Mouse (Mus musculus): ENCODE measurements around the gene Serinc5. TPM values are rescaled to one million over a fixed set of nuclear protein-coding genes. Genes with fewer than 3 reads are reported as not detected.

Gene Serinc5
- polyA plus RNA-seq, 1 experiment from 2014 or later = 11.0 TPM

GRCm38 (mm10) chr13:92757972-92758585 lies 147.2 kb downstream of the Serinc5 start:
- Histone ChIP-seq H3K9ac (ENCODE audit: low read length) (no peak overlapping the region), H3K9me3 (ENCODE audit: control insufficient read depth, low read length) (no peaks in the 10 kb centered on the region), H3K27me3 (ENCODE audit: control insufficient read depth, insufficient read depth, low read length) (no peaks in the 10 kb centered on the region), H3K27ac (replicated peaks in 1 of 2; ENCODE audit: control insufficient read depth in 1 of 2, insufficient read depth in 1 of 2, low read depth in 2 of 2, low read length in 2 of 2) (peak overlapping the region; percentile 25 to 53), H3K4me3 (ENCODE audit: control insufficient read depth in 1 of 2, insufficient read depth in 1 of 2, low read depth in 1 of 2, low read length in 2 of 2) (no peak overlapping the region), H3K4me2 (ENCODE audit: low read length) (peak overlapping the region; percentile 28; the same call in 1 of the 2 replicates), H3K36me3 (ENCODE audit: control insufficient read depth, insufficient read depth, low read length) (0 out of 2 replicates have a peak, but pooled peaks cover 8% of the 10 kb centered on the region), H3K4me1 (ENCODE audit: control insufficient read depth in 2 of 2, insufficient read depth in 2 of 2, low read length in 2 of 2) (peaks cover 19% of the 10 kb centered on the region in 2 experiments)
- 14% methylated on average over 12 of the region's 12 CpGs for WGBS
- no peak for ATAC-seq (ENCODE audit: insufficient number of reproducible peaks, insufficient read depth, low FRiP score, low read depth)

- Histone ChIP-seq H3K36me3 (ENCODE audit: control insufficient read depth, insufficient read depth, low read length) (0 out of 2 replicates have a peak, but pooled peaks cover 5% of the 10 kb centered on the region), H3K4me1 (ENCODE audit: control insufficient read depth in 2 of 2, insufficient read depth in 2 of 2, low read length in 2 of 2) (peaks cover 19% of the 10 kb centered on the region in 2 experiments), H3K9ac (ENCODE audit: low read length) (no peak overlapping the region), H3K27me3 (ENCODE audit: control insufficient read depth, insufficient read depth, low read length) (no peaks in the 10 kb centered on the region), H3K4me3 (ENCODE audit: control insufficient read depth in 1 of 2, insufficient read depth in 1 of 2, low read depth in 1 of 2, low read length in 2 of 2) (no peak overlapping the region), H3K27ac (replicated peaks in 1 of 2; ENCODE audit: control insufficient read depth in 1 of 2, insufficient read depth in 1 of 2, low read depth in 2 of 2, low read length in 2 of 2) (peak overlapping the region; percentile 34 to 42; a peak in 3 of 4 replicates), H3K4me2 (ENCODE audit: low read length) (no peak overlapping the region), H3K9me3 (ENCODE audit: control insufficient read depth, low read length) (no peaks in the 10 kb centered on the region)
- no peak for ATAC-seq (ENCODE audit: insufficient number of reproducible peaks, insufficient read depth, low FRiP score, low read depth)
- WGBS = 40% methylated on average over 4 of the region's 4 CpGs
Measured at GRCm38 (mm10) chr13:92759096-92759495, 148.2 kb downstream of the Serinc5 start.

GRCm38 (mm10) chr13:92760519-92760918 lies 149.6 kb downstream of the Serinc5 start:
- WGBS = 90% methylated on average over 6 of the region's 6 CpGs
- no peak overlapping the region for H3K9ac ChIP-seq (ENCODE audit: low read length)
- H3K27me3 ChIP-seq (ENCODE audit: control insufficient read depth, insufficient read depth, low read length) = no peaks in the 10 kb centered on the region
- ATAC-seq (ENCODE audit: insufficient number of reproducible peaks, insufficient read depth, low FRiP score, low read depth) = no peak
- H3K9me3 ChIP-seq (ENCODE audit: control insufficient read depth, low read length) = no peaks in the 10 kb centered on the region
- H3K36me3 ChIP-seq (ENCODE audit: control insufficient read depth, insufficient read depth, low read length) = 0 out of 2 replicates have a peak, but pooled peaks cover 5% of the 10 kb centered on the region
- H3K4me3 ChIP-seq (ENCODE audit: control insufficient read depth in 1 of 2, insufficient read depth in 1 of 2, low read depth in 1 of 2, low read length in 2 of 2) = no peak overlapping the region
- peaks cover 19% of the 10 kb centered on the region in 2 experiments for H3K4me1 ChIP-seq (ENCODE audit: control insufficient read depth in 2 of 2, insufficient read depth in 2 of 2, low read length in 2 of 2)
- no peak overlapping the region for H3K27ac ChIP-seq (replicated peaks in 1 of 2; ENCODE audit: control insufficient read depth in 1 of 2, insufficient read depth in 1 of 2, low read depth in 2 of 2, low read length in 2 of 2)
- no peak overlapping the region for H3K4me2 ChIP-seq (ENCODE audit: low read length)

Other genes starting within 250 kb of the Serinc5 start
- 0.27 and 0.35 TPM in 2 replicates for gene Ankrd34b, start 185.2 kb upstream of the Serinc5 start, polyA plus RNA-seq (2014; fragmentation: Nextera tagmentation; extraction: Ambion mirVana)
- gene Fam151b, start 127.1 kb upstream of the Serinc5 start, polyA plus RNA-seq (2014; fragmentation: Nextera tagmentation; extraction: Ambion mirVana) = 0.28 TPM in 1 of 2 replicates, not detected in the other
- 10.5 and 10.8 TPM in 2 replicates for gene Zfyve16, start 80.2 kb upstream of the Serinc5 start, polyA plus RNA-seq (2014; fragmentation: Nextera tagmentation; extraction: Ambion mirVana)
- gene Spz1, start 34.9 kb upstream of the Serinc5 start, polyA plus RNA-seq (2014; fragmentation: Nextera tagmentation; extraction: Ambion mirVana) = not detected in 2 replicates
- gene Thbs4, start 183.7 kb downstream of the Serinc5 start, polyA plus RNA-seq (2014; fragmentation: Nextera tagmentation; extraction: Ambion mirVana) = 36.0 and 36.8 TPM in 2 replicates
- 4.8 TPM in 2 replicates for gene Mtx3, start 233.7 kb downstream of the Serinc5 start, polyA plus RNA-seq (2014; fragmentation: Nextera tagmentation; extraction: Ambion mirVana)